Mouse (Mus musculus) heart, adult 8-10 months (tissue): ENCODE measurements around the gene Gm5580. TPM values are rescaled to one million over a fixed set of nuclear protein-coding genes. Genes with fewer than 3 reads are reported as not detected.
A peak's percentile ranks its signal among the peaks of the same experiment; 100 is the strongest.
"Not testable (repeated sequence)": the region's sequence is repeated elsewhere in the genome, so short reads cannot be mapped to it uniquely, and the experiment has no call there.

Experiments
- DNase-seq: peaks from one replicate; pipeline ENCODE4 v3.0.0; 2022; ENCODE audit warnings: low spot score
- total RNA-seq, 4 experiments: library from RNA; stranded (reverse); gene quantifications; 2 replicates each; pipeline ENCODE4 v1.2.4; 2022

Gene Gm5580
- 1 to 10 TPM; 1.4 to 2.0 (median 1.8) TPM for total RNA-seq

DNA sequence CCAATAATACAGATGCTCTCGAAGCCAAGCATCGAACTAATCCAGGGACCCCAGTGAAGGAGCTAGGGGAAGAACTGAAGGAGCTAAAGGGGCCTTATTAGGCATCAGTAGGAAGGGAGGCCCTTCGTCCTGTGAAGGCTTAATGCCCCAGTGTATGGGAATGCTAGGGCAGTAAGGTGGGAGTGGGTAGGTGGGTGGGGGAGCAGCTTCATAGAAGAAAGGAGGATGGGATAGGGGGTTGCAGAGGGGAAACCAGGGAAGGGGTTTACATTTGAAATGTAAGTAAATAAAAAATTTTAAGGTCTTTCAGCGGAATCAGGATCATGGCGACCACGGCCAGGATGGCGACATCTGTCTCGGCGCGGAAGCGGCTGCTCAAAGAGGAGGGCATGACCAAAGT, at the start of gene Gm5580:
Gene Gm5580 (plus strand): TSS at position 301 of the 400 bp plus-strand sequence.
- not testable (repeated sequence) for DNase-seq

DNA sequence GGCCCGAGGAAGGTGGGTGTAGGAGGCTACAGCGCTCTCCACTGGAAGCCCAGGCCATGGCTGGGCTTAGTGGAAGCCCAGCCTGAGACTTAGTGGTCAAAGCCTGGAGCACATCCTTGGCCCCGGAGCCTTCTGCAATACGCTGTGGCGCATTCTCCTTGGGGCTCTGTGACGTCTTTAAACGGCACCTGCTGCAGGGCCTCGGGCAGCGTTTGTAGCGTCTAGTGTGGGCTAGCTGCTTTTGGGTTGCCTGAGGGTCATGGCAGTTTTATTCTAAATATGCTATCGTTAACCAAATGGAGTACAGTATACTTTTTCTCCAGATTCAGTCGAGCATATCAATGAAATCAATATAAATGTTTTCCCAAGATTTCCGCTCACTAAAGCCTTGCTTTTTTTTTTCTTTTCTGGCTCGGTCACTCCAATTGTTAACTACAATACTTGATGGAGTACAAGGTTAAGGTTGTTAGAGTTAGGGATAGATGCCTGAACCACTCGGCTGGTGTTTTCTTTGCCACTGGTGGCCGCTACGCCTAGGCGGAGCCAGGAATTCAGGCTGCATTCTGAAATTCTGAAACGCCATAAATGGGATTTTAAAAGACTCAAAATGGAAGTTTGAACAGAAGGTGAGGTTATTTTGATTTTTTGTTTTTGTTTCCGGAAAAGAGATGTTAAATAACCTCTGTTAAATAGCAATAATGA, 44.5 kb upstream of the Gm5580 start, which contains the start of gene Olfr212:
Gene Olfr212 (plus strand): TSS at position 215 of the 702 bp plus-strand sequence.
- DNase-seq = not testable (repeated sequence)

DNA sequence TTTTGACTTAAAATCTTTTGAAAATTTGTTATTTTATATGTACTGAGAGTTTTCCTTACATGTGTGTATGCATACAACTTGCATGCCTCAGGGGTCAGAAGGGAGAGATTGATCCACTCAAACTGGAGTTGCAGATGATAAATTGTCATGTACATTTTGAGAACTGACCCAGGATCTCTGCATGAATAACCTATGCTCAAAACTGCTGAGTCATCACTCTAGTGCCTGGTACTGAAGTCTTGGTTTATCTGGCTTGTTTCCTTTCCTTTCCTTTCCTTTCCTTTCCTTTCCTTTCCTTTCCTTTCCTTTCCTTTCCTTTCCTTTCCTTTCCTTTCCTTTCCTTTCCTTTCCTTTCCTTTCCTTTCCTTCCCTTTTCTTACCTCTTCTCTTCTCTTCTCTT, 36.1 kb upstream of the Gm5580 start:
- no peak for DNase-seq

DNA sequence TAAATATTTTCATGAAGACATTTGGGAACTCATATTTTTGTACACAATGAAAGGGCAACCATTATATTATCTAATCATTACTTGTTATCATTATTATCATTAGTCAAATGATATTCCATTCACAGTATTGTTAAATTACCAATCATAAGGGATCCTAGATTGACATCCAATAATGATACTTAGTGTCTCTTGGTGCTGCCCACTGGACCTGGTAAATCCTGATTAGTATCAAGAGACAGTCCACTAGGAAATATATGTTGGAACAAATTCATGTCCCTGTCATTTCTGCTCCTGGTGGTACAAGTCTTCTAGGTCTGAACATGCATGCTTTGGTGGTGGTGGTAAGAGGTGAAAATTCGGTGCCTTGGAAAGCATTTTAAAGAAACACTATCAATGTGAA, 12.8 kb upstream of the Gm5580 start, which contains the start of gene Olfr213:
Gene Olfr213 (plus strand): TSS at position 301 of the 400 bp plus-strand sequence.
- no peak for DNase-seq

DNA sequence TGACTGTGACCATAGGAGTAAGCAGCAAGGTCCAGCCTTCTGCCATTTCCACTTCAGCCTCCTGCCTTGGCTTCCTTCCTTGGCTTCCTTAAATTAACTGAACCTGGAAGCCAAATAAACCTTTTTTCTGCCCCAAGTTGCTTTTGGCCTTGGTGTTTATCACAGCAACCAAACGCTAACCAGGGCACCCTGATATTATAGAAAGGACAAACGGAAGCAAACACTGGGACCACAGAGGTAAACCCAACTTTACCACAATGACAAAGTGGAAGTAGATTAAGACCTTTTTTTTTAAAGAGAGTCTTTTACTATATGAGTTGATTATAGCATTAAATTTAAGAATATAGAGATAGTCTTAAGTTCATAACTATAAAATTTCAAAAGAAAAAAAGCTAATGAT, 8.4 kb upstream of the Gm5580 start:
- DNase-seq = no peak

DNA sequence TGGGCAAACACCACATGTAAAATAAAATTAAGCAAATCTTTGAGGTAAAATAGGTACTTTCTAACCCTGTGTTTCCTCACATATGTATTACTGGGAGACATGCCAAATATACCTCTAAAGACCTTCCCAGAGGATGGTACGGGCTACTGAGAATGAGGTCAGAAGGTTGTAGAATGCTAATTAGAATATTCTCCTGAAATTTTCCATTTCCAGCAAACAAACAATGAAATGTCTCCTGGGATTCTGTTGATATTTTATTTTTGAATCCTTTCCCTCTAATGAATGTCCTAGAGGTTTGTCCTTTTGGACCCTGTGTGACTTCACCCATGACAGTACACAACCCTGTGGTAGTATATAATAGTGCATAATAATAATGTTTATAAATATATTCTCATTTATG, 3.0 kb downstream of the Gm5580 start, which contains the start of gene Olfr214:
Gene Olfr214 (plus strand): TSS at position 301 of the 400 bp plus-strand sequence.
- no peak for DNase-seq

DNA sequence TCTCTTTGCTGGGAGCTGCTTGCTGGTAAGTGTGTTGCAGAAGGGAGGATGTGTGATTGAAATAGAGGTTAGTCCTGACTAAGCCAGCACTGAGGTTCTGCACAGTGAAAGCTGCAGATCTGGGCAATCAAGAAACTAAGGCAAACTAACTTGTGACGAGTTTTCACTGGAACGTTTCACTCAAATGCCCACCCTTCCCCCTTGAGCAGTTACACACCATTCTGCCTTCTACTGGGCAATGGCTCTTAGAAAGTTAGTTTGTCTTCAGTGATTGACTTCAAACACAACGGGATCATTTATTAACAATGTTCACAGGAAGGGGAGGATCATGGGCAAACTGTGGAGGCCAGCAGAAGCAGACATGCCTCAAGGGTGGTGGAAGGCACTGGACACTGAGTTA, 4.0 kb downstream of the Gm5580 start:
- DNase-seq = no peak

DNA sequence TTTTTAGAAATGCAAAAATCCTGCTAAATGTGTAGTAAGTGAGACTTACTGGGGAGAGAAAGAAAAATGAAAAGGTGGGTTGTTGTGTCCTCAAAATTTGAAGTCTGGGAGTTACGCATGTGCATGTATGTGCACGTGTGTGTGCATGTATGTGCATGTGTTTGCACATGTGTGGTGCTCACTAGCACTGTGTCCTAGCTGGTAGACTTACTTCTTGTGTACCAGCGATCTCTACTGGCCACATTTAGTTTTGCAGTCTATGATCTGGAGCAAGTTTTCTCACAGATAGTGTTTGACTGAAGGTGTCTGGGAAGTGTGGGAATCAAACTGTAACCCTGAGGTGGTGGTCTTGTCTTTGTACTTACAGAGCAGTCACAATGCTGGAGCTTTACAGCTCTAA, 18.9 kb downstream of the Gm5580 start:
- peak; percentile 10 for DNase-seq

DNA sequence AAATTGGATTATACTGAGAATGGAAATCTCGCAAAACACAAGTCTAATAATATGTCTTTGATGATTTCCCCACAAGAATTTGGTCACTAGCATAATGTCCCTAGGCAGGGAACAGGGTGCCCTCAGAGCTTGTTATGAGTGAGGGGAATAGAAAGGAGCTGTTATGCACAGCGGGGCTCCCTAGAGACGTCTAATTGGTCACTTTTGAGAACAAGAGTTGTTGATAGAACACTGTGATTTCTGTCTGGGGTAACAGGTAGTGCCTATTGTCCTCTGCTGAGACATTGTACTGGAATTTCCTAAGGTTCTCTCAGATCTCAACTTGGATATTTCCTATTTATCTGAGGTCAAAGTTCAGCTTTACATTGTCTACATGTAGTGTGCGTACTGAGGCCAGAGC, 33.2 kb downstream of the Gm5580 start, which contains the start of gene Olfr215:
Gene Olfr215 (minus strand): TSS at position 101 of the 400 bp plus-strand sequence.
- no peak for DNase-seq

DNA sequence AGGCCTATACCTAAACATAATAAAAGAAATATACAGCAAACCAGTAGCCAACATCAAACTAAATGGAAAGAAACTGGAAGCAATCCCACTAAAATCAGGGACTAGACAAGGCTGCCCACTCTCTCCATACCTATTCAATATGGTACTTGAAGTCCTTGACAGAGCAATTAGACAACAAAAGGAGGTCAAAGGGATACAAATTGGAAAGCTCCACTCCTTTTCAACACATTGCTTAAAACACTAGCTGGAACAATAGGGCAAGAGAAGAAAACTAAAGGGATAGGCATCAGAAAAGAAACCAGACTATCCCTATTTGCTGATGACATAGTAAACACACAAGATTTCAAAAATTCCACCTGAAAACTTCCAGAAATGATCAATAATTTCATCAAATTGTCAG, 50.0 kb downstream of the Gm5580 start:
- DNase-seq = not testable (repeated sequence)

Other genes starting within 250 kb of the Gm5580 start
- 10 to 100 TPM; 43.4 to 45.4 (median 44.6) TPM for gene March8, start 213.1 kb upstream of the Gm5580 start, total RNA-seq
- gene Alox5, start 90.0 kb upstream of the Gm5580 start, total RNA-seq = 10 to 100 TPM; 10.2 to 18.7 (median 14.2) TPM
- gene Olfr211, start 62.0 kb upstream of the Gm5580 start, total RNA-seq = not detected
- not detected for gene Olfr212, start 44.6 kb upstream of the Gm5580 start, total RNA-seq
- not detected for gene Olfr213, start 12.7 kb upstream of the Gm5580 start, total RNA-seq
- not detected for gene Olfr214, start 3.1 kb downstream of the Gm5580 start, total RNA-seq
- not detected for gene Olfr215, start 33.1 kb downstream of the Gm5580 start, total RNA-seq
- gene Zfp422, start 77.9 kb downstream of the Gm5580 start, total RNA-seq = 10 to 100 TPM; 13.6 to 15.5 (median 14.8) TPM
- 10 to 100 TPM; 32.2 to 58.5 (median 41.2) TPM for gene Depp1, start 99.5 kb downstream of the Gm5580 start, total RNA-seq
- gene Rassf4, start 122.8 kb downstream of the Gm5580 start, total RNA-seq = 1 to 10 TPM; 3.7 to 7.0 (median 5.1) TPM
- gene Tmem72, start 165.8 kb downstream of the Gm5580 start, total RNA-seq = under 1 TPM in 3 of 4 experiments, not detected in 1; 0.03 TPM